Mouse (Mus musculus) spleen, adult 12 weeks (tissue): ENCODE data around the gene Lrrc8d.

Source experiments
- DNase-seq: peaks from one replicate; pipeline ENCODE4 v3.0.0; 2022; ENCODE audit warnings: low spot score

The Lrrc8d gene

GRCm38 (mm10) chr5:105699141-105700069, at the start of gene Lrrc8d:
Lrrc8d (plus strand) TSS chr5:105699969.
- DNase-seq: peak; percentile 69

DNA sequence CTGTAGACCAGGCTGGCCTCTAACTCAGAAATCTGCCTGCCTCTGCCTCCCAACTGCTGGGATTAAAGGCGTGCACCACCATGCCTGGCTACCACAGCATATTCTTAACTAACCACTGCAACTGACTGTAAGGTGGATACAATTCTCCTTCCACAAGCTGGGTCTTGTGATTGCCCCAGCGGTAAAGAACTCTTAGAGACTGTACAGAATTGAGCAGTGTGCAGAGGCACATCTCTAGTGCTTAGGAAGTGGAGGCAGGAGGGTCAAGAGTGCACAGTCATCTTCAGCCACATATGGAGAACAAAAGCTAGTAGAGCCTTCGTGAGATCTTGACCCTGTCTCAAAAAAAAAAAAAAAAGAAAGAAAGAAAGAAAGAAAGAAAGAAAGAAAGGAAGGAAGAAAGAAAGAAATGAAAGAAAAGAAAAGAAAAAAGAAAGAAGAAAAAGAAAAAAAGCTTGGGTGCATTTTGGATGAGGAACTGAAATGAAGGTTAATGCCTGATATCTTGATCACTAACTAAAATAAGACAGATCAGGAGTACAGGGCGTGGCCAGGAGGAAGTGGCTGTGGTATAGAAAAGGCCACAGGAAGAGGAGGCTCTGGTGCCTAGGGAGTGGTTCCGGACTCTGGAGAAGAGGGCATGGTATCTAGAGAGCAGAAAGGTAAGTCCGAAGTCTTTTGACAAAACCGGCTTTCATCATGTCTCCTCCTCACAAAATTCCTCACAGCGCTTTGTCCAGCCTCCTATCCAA, 48.9 kb upstream of the Lrrc8d start:
- no peak for DNase-seq

DNA sequence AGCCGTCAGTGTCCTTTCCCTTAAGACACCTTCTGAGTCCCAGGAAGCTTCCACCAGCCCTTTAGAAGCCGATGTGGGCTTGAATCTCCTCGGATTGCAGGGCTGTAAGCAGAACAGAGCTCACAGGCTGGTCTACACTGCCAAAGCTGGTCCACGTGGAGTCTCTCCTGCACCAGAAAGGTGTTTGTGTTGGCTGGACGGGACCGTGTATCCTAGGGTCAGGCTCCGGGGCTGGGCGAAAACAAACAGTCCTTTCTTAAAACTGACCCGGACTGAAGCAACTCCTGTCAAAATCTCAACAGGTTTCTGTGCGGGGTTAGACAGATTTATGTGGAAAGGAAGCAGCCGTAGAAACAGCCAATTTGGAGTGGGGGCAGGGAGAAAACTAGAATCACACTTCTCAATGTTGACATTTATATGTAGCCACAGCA, 48.2 kb upstream of the Lrrc8d start:
- no peak for DNase-seq

DNA sequence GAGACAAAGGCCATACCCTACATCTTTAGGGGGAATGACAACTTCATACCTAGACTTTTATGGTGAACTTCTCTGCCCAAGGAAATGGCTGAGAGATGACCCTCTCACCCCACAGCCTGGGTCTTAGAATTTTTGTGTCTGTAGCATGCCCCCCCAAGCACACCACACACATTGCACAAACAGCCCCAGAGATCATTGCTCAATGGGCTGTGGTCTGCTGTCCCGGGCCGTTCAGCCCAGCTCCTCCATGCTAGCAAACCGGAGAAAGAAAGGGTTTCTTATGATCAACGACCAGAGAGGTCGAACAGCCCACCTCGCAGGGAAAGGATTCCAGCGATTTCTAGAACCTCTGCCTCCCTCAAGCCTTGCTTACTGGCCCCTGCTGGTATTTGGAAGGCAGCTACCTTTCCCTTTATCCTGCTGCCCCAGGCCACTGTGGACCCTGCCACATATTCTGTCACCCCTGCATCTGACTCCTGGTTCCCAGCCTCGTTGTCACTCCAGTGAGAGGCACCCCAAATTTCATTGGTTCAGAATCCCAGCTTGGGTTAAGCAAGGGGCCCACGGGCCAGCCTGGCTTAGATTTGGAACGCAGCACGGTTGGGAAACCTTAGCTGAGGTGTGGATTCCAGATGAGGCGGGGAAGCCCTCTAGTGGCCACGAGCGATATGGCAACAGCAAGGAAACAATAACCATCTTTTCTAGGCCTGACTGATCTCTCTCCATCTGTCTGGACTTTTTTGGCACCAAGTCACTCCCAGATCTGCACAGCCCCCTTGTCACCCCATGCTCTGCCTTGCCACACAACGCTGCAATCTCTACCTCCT, 45.3 kb upstream of the Lrrc8d start:
- DNase-seq: peak; percentile 60

DNA sequence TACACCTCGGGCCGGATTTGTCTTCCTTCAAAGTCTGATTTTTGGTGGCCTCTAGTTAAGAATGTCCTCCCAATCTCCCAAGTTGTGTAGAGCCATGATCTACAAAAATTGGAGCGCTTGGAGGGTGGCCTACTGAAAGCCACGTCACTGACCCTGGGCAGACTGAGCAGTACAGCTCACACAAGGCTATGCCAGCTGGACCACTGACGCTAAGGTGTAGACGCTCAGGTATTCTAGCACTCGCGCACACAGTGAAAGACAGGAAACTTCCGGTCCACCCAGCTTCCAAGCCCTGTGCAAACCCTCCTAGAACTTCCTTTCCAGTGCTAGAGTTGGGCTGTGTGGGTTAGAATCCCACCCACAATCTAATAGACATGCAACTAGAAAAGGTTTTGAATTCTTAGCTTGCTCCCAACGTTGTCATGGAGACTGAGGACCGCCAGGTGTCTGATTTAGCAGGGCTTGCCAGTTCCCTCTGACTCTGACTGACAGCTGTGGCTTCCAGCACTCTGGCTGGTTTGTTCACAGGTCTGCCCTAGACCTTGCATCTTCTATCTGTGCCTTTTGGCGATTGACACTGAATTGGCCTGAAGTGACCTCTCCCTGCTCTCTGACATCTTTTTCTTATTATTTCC, 44.6 kb upstream of the Lrrc8d start:
- no peak for DNase-seq

- no peak for DNase-seq
Observed at GRCm38 (mm10) chr5:105661894-105662293, 37.9 kb upstream of the Lrrc8d start.

DNA sequence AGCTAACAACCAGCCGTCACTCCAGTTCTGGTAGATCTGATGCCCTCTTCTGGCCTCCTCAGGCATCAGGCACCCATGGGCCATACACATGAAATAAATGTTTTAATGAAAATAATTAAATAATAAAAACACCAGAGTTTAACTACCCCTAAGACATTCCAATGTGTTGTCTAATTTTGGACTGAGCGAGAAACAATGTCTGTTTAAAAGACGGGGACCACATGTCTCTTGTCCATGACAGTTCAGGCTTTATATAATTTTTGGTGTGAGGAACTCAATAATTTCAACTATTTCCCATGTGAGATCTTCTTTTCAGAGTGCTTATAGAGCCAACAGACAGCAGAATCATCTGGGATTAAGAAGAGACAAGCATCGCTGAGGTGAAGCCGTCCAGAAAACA, 32.8 kb upstream of the Lrrc8d start:
- DNase-seq: no peak

GRCm38 (mm10) chr5:105667411-105667810, 32.4 kb upstream of the Lrrc8d start:
- no peak for DNase-seq

- no peak for DNase-seq
Observed at GRCm38 (mm10) chr5:105669086-105669485, 30.7 kb upstream of the Lrrc8d start.

DNA sequence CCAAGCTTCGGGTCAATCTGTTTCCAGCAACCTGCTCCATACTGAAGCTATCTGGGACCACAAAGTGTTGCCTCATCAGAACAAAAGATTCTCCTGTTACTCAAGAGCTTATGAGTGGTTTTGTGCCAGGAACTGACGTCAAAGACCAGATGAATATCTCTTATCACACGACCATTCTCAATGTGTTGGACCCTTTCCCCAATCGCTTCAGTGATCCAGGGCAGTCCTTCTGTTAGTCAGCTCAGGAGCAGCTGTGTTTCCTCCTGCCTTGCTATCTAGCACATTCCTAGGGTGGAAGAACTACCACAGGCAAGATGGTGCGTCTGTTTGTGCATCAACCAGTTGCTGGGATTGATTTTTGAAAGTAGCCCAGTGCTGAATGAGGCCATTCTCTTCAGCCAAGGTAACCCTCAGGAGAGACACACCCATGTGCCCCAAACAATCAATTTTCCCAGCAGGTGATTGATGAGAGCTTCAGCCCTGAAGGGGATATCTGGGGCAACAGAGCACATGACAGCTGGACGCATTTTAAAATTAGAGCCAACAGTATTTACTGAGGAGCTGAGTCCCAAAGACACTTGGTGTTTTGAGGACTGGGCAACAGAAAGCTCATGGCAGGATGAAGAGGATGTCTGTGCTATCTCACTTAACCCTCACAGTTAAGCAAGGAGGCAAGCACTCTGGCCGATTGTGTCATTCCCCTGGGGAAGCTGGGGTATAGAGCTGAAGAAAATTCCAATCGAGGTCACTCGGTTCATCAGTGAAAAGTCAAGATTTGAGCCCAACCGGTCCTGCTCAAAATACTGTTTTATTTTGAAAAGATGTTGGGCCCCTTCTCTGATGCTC, 30.0 kb upstream of the Lrrc8d start:
- no peak for DNase-seq

DNA sequence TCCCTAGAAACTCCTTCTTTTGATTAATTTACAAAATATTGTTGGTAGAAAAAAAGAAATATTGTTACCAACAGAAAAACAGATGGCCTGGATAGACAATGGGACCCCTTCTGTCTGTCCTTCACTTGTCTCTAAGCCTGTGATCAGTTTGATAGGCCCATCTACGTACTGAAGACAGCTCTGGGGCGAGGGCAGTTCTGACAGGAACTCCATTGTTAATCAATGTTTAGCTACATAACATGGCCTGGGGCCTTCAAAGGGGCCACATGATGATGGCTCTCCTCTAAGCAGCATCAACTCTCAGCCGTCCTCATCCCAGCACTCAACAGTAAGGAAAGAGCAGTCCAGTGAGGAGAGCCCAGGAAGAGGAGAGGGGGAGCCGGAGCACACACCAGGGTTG, 27.4 kb upstream of the Lrrc8d start:
- no peak for DNase-seq

- DNase-seq: no peak
Observed at GRCm38 (mm10) chr5:105675511-105675910, 24.3 kb upstream of the Lrrc8d start.

GRCm38 (mm10) chr5:105677071-105677470, 22.7 kb upstream of the Lrrc8d start:
- no peak for DNase-seq

GRCm38 (mm10) chr5:105678243-105678642, 21.5 kb upstream of the Lrrc8d start:
- no peak for DNase-seq

DNA sequence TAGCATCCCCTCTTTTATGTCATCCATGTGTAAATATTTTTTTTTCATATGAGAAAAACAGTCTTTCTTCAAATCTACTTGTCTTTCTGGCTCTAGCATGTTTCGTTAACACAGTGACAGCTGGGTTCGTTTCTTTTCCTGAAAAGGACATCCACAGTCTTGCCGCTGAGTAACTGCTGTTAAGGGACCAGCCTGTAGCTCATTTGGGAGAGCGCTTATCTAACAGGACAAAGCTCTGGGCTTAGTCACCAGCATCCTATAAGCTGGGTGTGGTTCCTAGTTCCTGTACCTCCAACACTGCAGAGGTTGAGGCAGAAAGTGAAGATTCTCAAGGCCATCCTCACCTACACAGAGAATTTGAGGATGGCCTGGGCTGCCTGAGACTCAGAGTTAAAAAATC, 20.5 kb upstream of the Lrrc8d start:
- DNase-seq: no peak

- DNase-seq: no peak
Observed at GRCm38 (mm10) chr5:105679921-105680843, 19.6 kb upstream of the Lrrc8d start.

- no peak for DNase-seq
Observed at GRCm38 (mm10) chr5:105682143-105682611, 17.6 kb upstream of the Lrrc8d start.

GRCm38 (mm10) chr5:105683912-105684350, 15.8 kb upstream of the Lrrc8d start:
- DNase-seq: no peak

GRCm38 (mm10) chr5:105684861-105685600, 14.7 kb upstream of the Lrrc8d start:
- DNase-seq: peak; percentile 53
